Mouse (Mus musculus) neural tube, embryonic 15.5 days (tissue): ENCODE data around the gene Tspan18. TPM values are rescaled to one million over a fixed set of nuclear protein-coding genes. Genes with fewer than 3 reads are reported as not detected.

Experiments used
- ATAC-seq: fragments of 200-750 bp; cut with Nextera tagmentation; 2 replicates; pipeline ENCODE4 v1.8.0; 2017; ENCODE audit warnings: mild to moderate bottlenecking, moderate TSS enrichment, moderate library complexity; ENCODE audit not compliant: low FRiP score
- H3K27ac ChIP-seq: fragments of 300-500 bp; sonication (generic); replicated peaks from 2 replicates; pipeline ENCODE4 v1.5.1; 2015; ENCODE audit warnings: mild to moderate bottlenecking, inconsistent platforms
- H3K27me3 ChIP-seq: fragments of 300-500 bp; sonication (generic); replicated peaks from 2 replicates; pipeline ENCODE4 v1.6.1; 2015; ENCODE audit warnings: inconsistent platforms
- H3K36me3 ChIP-seq: fragments of 300-500 bp; sonication (generic); 2 replicates; pipeline ENCODE4 v1.6.1; 2015; ENCODE audit warnings: inconsistent platforms
- H3K4me1 ChIP-seq: fragments of 300-500 bp; sonication (generic); 2 replicates; pipeline ENCODE4 v1.6.1; 2015; ENCODE audit warnings: inconsistent platforms
- H3K4me2 ChIP-seq: fragments of 300-500 bp; sonication (generic); 2 replicates; pipeline ENCODE4 v1.6.1; 2015; ENCODE audit warnings: inconsistent platforms, mild to moderate bottlenecking, moderate library complexity
- H3K4me3 ChIP-seq: fragments of 300-500 bp; sonication (generic); replicated peaks from 2 replicates; pipeline ENCODE4 v1.5.1; 2015; ENCODE audit warnings: mild to moderate bottlenecking, inconsistent platforms
- H3K9ac ChIP-seq: fragments of 300-500 bp; sonication (generic); replicated peaks from 2 replicates; pipeline ENCODE4 v1.6.1; 2015; ENCODE audit warnings: mild to moderate bottlenecking, inconsistent platforms
- H3K9me3 ChIP-seq: fragments of 300-500 bp; sonication (generic); replicated peaks from 2 replicates; pipeline ENCODE4 v1.6.1; 2016; ENCODE audit warnings: inconsistent platforms
- WGBS: fragments of 180-500 bp; shearing (Covaris S2); methylation state at CpG from one replicate; pipeline ENCODE4 v1.1.7; 2015; ENCODE audit warnings: mixed read lengths; 5-methylcytosine and 5-hydroxymethylcytosine counted together
- polyA plus RNA-seq: library from polyadenylated mRNA; unstranded; fragments of >200 nt; fragmentation: Nextera tagmentation; extraction: Ambion mirVana; gene quantifications from 2 replicates; pipeline ENCODE4 v1.2.1, GENCODE M21; 2015

Tspan18 gene
- polyA plus RNA-seq, 1 experiment from 2014 or later: 22.0 TPM

GRCm38 (mm10) chr2:93188020-93188760 lies 146.1 kb downstream of the Tspan18 start:
- H3K4me1 ChIP-seq: peaks cover 54% of the 10 kb centered on the region

GRCm38 (mm10) chr2:93187323-93187996 lies 146.8 kb downstream of the Tspan18 start, which contains the start of gene Trp53i11:
Gene Trp53i11, plus strand, starts transcription at chr2:93187548.
- Histone ChIP-seq H3K4me3 (peak within 1 kb of the TSS; percentile 88), H3K27ac (peak within 1 kb of the TSS; percentile 86), H3K9ac (peak within 1 kb of the TSS; percentile 92), H3K36me3 (no peaks in the 10 kb centered on the region), H3K27me3 (0 out of 2 replicates have a peak, but pooled peaks cover 4% of the 10 kb centered on the region), H3K4me1 (peaks cover 52% of the 10 kb centered on the region), H3K4me2 (peak within 1 kb of the TSS; percentile 97), H3K9me3 (no peaks in the 10 kb centered on the region)
- WGBS: 1% methylated on average over 66 of the region's 69 CpGs
- ATAC-seq: peak; percentile 75

More at GRCm38 (mm10) chr2:93188020-93188760, 146.1 kb downstream of the Tspan18 start:
- Histone ChIP-seq H3K9me3 (no peaks in the 10 kb centered on the region), H3K27ac (peak overlapping the region; percentile 86), H3K9ac (peak overlapping the region; percentile 92), H3K36me3 (no peaks in the 10 kb centered on the region), H3K27me3 (0 out of 2 replicates have a peak, but pooled peaks cover 4% of the 10 kb centered on the region), H3K4me2 (peak overlapping the region; percentile 97), H3K4me3 (peak overlapping the region; percentile 88)
- under 1% methylated on average over 53 of the region's 53 CpGs for WGBS
- ATAC-seq: peak; percentile 25; the same call in 1 of the 2 replicates

- Histone ChIP-seq H3K4me2 (no peak overlapping the region), H3K4me3 (no peak overlapping the region), H3K9me3 (no peaks in the 10 kb centered on the region), H3K27ac (no peak overlapping the region), H3K4me1 (peaks cover 37% of the 10 kb centered on the region), H3K36me3 (no peaks in the 10 kb centered on the region), H3K27me3 (0 out of 2 replicates have a peak, but pooled peaks cover 10% of the 10 kb centered on the region), H3K9ac (no peak overlapping the region)
- ATAC-seq: no peak
- WGBS: 80% methylated on average over 11 of the region's 11 CpGs
Observed at GRCm38 (mm10) chr2:93182859-93183258, 151.4 kb downstream of the Tspan18 start.

GRCm38 (mm10) chr2:93180077-93180844 lies 154.0 kb downstream of the Tspan18 start:
- ATAC-seq: peak; percentile 43
- Histone ChIP-seq H3K36me3 (no peaks in the 10 kb centered on the region), H3K27ac (peak overlapping the region; percentile 72), H3K9ac (peak overlapping the region; percentile 43), H3K4me2 (peak overlapping the region; percentile 65), H3K4me3 (peak overlapping the region; percentile 27), H3K9me3 (no peaks in the 10 kb centered on the region), H3K4me1 (peaks cover 57% of the 10 kb centered on the region), H3K27me3 (0 out of 2 replicates have a peak, but pooled peaks cover 6% of the 10 kb centered on the region)
- WGBS: 1% methylated on average over 41 of the region's 41 CpGs

- no peak for ATAC-seq
- peak overlapping the region; percentile 27; the same call in 1 of the 2 replicates for H3K4me3 ChIP-seq
- peaks cover 64% of the 10 kb centered on the region for H3K4me1 ChIP-seq
- peak overlapping the region; percentile 65 for H3K4me2 ChIP-seq
- H3K9me3 ChIP-seq: no peaks in the 10 kb centered on the region
- no peaks in the 10 kb centered on the region for H3K36me3 ChIP-seq
- 59% methylated on average over 5 of the region's 5 CpGs for WGBS
- no peak overlapping the region; the same call in 1 of the 2 replicates for H3K9ac ChIP-seq
- H3K27me3 ChIP-seq: 0 out of 2 replicates have a peak, but pooled peaks cover 6% of the 10 kb centered on the region
- H3K27ac ChIP-seq: no peak overlapping the region; the same call in 1 of the 2 replicates
Observed at GRCm38 (mm10) chr2:93179603-93180002, 154.7 kb downstream of the Tspan18 start.

- Histone ChIP-seq H3K4me3 (no peak overlapping the region), H3K9me3 (no peaks in the 10 kb centered on the region), H3K27ac (0 out of 2 replicates have a peak overlapping the region, but pooled peaks have one; percentile 18), H3K36me3 (no peaks in the 10 kb centered on the region), H3K9ac (no peak overlapping the region), H3K4me2 (no peak overlapping the region), H3K27me3 (0 out of 2 replicates have a peak, but pooled peaks cover 6% of the 10 kb centered on the region), H3K4me1 (peaks cover 73% of the 10 kb centered on the region)
- no peak for ATAC-seq
- 55% methylated on average over 4 of the region's 4 CpGs for WGBS
Observed at GRCm38 (mm10) chr2:93178313-93178677, 156.0 kb downstream of the Tspan18 start.

- H3K4me2 ChIP-seq: no peak overlapping the region
- WGBS: 55% methylated on average over 20 of the region's 20 CpGs
- peaks cover 69% of the 10 kb centered on the region for H3K4me1 ChIP-seq
- ATAC-seq: 0 out of 2 replicates have a peak, but pooled peaks have one; percentile 16
- H3K27ac ChIP-seq: 0 out of 2 replicates have a peak overlapping the region, but pooled peaks have one; percentile 18
- no peak overlapping the region for H3K4me3 ChIP-seq
- no peaks in the 10 kb centered on the region for H3K36me3 ChIP-seq
- 0 out of 2 replicates have a peak, but pooled peaks cover 6% of the 10 kb centered on the region for H3K27me3 ChIP-seq
- H3K9me3 ChIP-seq: no peaks in the 10 kb centered on the region
- no peak overlapping the region for H3K9ac ChIP-seq
Observed at GRCm38 (mm10) chr2:93177668-93178312, 156.5 kb downstream of the Tspan18 start.

- 2% methylated on average over 17 of the region's 17 CpGs for WGBS
Observed at GRCm38 (mm10) chr2:93176871-93177667, 157.2 kb downstream of the Tspan18 start.

GRCm38 (mm10) chr2:93176193-93176798 lies 158.0 kb downstream of the Tspan18 start:
- Histone ChIP-seq H3K4me3 (no peak overlapping the region), H3K27me3 (0 out of 2 replicates have a peak, but pooled peaks cover 2% of the 10 kb centered on the region), H3K36me3 (no peaks in the 10 kb centered on the region), H3K4me1 (peaks cover 71% of the 10 kb centered on the region), H3K9ac (no peak overlapping the region), H3K9me3 (no peaks in the 10 kb centered on the region), H3K4me2 (no peak overlapping the region), H3K27ac (peak overlapping the region; percentile 56)
- WGBS: 21% methylated on average over 4 of the region's 4 CpGs
- ATAC-seq: no peak

More at GRCm38 (mm10) chr2:93176871-93177667, 157.2 kb downstream of the Tspan18 start:
- ATAC-seq: no peak
- H3K4me2 ChIP-seq: peak overlapping the region; percentile 23; the same call in 1 of the 2 replicates
- peaks cover 71% of the 10 kb centered on the region for H3K4me1 ChIP-seq
- H3K36me3 ChIP-seq: no peaks in the 10 kb centered on the region
- peak overlapping the region; percentile 56 for H3K27ac ChIP-seq
- no peaks in the 10 kb centered on the region for H3K9me3 ChIP-seq
- 0 out of 2 replicates have a peak, but pooled peaks cover 5% of the 10 kb centered on the region for H3K27me3 ChIP-seq
- no peak overlapping the region for H3K4me3 ChIP-seq
- H3K9ac ChIP-seq: 0 out of 2 replicates have a peak overlapping the region, but pooled peaks have one; percentile 1

GRCm38 (mm10) chr2:93175721-93176120 lies 158.6 kb downstream of the Tspan18 start:
- WGBS: 54% methylated on average over 2 of the region's 2 CpGs
- Histone ChIP-seq H3K9ac (no peak overlapping the region), H3K27me3 (0 out of 2 replicates have a peak, but pooled peaks cover 2% of the 10 kb centered on the region), H3K4me3 (no peak overlapping the region), H3K4me2 (no peak overlapping the region), H3K9me3 (no peaks in the 10 kb centered on the region), H3K27ac (no peak overlapping the region; the same call in 1 of the 2 replicates), H3K4me1 (peaks cover 75% of the 10 kb centered on the region), H3K36me3 (no peaks in the 10 kb centered on the region)
- no peak for ATAC-seq
